Mouse (Mus musculus) kidney, postnatal 14 days (tissue): ENCODE measurements around the gene Olfr1115.
"Not testable (repeated sequence)": the region's sequence is repeated elsewhere in the genome, so short reads cannot be mapped to it uniquely, and the experiment has no call there.

Source experiments
- DNase-seq: peaks from one replicate; pipeline ENCODE4 v3.0.0; 2022; ENCODE audit warnings: mixed read lengths

Gene Olfr1115

GRCm38 (mm10) chr2:87247713-87248112 is at the start of gene Olfr1115:
Gene Olfr1115 (plus strand): TSS chr2:87248013.
- DNase-seq = no peak

GRCm38 (mm10) chr2:87208670-87209069 is 39.1 kb upstream of the Olfr1115 start, which contains the start of gene Olfr1113:
Gene Olfr1113 (plus strand): TSS chr2:87208970.
- DNase-seq = no peak

DNA sequence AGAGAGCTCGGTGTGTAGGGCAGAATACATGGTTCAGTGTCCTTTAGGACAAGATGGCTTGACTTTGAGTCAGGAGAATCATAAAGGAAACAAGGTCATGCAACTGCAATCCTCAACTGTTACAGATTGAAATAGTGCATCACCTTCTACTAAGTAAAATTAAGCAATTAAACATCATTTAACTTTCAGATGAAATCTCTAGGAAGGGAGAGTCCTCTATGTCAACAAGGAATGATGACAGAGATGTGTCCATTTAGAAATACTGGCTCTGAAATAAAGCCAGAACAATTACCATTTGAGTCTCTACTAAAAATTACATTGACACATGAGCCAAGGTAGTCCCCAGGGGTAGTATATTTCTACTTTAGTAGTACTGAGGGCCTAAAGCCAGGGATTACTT is 19.4 kb downstream of the Olfr1115 start, which contains the start of gene Olfr1116:
Olfr1116 (plus strand) TSS at position 301 of the 400 bp plus-strand sequence.
- DNase-seq = no peak

GRCm38 (mm10) chr2:87293977-87294376 is 46.2 kb downstream of the Olfr1115 start:
- not testable (repeated sequence) for DNase-seq
